In genomic region chr19:16347037-16347436, GRCm38 (mm10) we compare ENCODE assay signal across 16 mouse cellular contexts.
DNase-seq lines count a peak whose midpoint lies in the region.
"Had no signal": no experiment of that assay in that cellular context is flagged by ENCODE, and none has a peak within 500 bp of the region (broad histone marks: within the 10 kb centered on the region; RNA-seq: fewer than 3 reads in every experiment).

No protein-coding gene starts in this region.

- intact Hi-C loops in gastrocnemius, postnatal 14 days (cut with DNase I; ENCODE audit: low total_unique reads), result no loop called here

- peak; percentile 60 to 84 for DNase-seq in layer of hippocampus, adult 18-20 months (ENCODE audit: low spot score in 2 of 2)
- DNase-seq in layer of hippocampus, postnatal 10 days (ENCODE audit: low spot score in 2 of 2), result no peak
- peak; percentile 57 for DNase-seq in brain, adult 2 months (ENCODE audit: low read depth, low spot score)
- DNase-seq in layer of hippocampus, adult 8-10 months (ENCODE audit: low spot score in 2 of 2), result peak; percentile 54 to 66
- DNase-seq in layer of hippocampus, postnatal 36 days, result peak; percentile 65 to 69
- no peak for DNase-seq in gastrocnemius, postnatal 14 days
- DNase-seq: adrenal gland, adult 2 months; adrenal gland, postnatal 14 days; cerebellum, adult 11-12 months; cerebellum, adult 8-10 months; cerebellum, postnatal 10 days; cerebellum, postnatal 36 days; embryo, embryonic 11 days; forebrain, postnatal 0 days; gastrocnemius, adult 2 months; gastrocnemius, postnatal 25 days had no signal

Comparison
In these comparisons a context has a peak if more than half of its experiments do, and no peak if none do; other contexts are left out.
1. DNase-seq: peak in layer of hippocampus, adult 18-20 months (2 of 2), brain, adult 2 months (single experiment), layer of hippocampus, adult 8-10 months (2 of 2) and layer of hippocampus, postnatal 36 days (2 of 2); none in layer of hippocampus, postnatal 10 days (0 of 2) and gastrocnemius, postnatal 14 days (single experiment).